Mouse (Mus musculus) ES-CJ7 (cell line): ENCODE data around the gene Arhgap31.
"Not testable (repeated sequence)": the region's sequence is repeated elsewhere in the genome, so short reads cannot be mapped to it uniquely, and the experiment has no call there.

ENCODE experiments used
- DNase-seq: peaks from one replicate; pipeline ENCODE4 v3.0.0; 2011; ENCODE audit warnings: low read depth, low spot score

Gene Arhgap31

GRCm38 (mm10) chr16:38728576-38729132 is 15.6 kb upstream of the Arhgap31 start:
- no peak for DNase-seq

- no peak for DNase-seq
Observed at GRCm38 (mm10) chr16:38724974-38725373, 11.9 kb upstream of the Arhgap31 start.

DNA sequence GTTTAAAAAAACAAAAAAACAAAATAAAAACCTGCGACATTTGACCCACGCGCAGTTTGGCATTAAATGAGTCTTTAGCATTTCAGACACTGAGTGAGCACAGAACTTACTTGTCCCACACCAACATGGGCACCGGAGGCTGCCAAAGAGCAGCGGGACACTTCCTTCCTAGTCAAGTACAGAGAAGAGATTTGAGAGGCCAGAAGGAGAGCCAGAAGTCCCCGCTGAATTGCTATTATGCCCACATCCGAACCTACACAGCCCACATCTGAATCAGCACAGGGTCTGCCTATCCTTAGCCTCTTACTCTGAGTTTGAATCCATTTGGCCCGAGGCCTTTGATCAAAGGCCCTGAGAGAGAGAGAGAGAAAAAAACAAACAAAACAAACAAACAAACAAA is 11.2 kb upstream of the Arhgap31 start:
- DNase-seq = no peak

DNA sequence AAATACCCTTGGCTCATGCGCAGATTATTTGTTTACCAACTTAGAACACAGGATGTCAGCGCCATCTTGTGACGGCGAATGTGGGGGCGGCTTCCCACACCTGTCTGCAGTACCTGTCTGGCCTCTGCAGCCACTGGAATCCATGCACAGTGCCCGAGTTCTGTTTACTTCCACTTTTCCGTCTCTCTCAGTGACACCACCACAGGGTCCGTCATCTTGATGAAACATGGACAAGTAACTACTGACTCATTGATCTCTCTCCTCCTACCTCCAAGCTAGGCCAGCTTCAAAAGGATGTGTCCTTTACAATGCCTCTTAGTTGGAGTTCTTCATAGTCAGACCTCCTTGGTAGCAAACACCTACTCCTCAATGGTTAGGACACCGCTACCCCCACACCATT is 8.3 kb upstream of the Arhgap31 start:
- no peak for DNase-seq

DNA sequence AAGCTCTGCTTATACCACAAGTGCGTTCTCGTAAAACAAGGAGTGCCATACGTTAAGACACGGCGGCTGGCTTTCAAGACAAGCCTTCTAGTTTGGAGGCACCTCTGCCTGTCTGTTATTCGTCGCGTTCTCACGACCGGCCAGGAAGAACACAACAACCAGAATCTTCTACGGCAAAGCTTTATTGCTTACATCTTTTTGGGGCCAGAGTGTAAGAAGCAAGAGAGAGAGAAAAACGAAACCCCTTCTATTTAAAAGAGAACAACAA is 1.1 kb upstream of the Arhgap31 start:
- not testable (repeated sequence) for DNase-seq

GRCm38 (mm10) chr16:38713404-38714258 is 557 bp upstream of the Arhgap31 start:
- DNase-seq = no peak

GRCm38 (mm10) chr16:38712105-38712504 is 969 bp downstream of the Arhgap31 start:
- no peak for DNase-seq

- DNase-seq = no peak
Observed at GRCm38 (mm10) chr16:38711245-38711644, 1.8 kb downstream of the Arhgap31 start.

- no peak for DNase-seq
Observed at GRCm38 (mm10) chr16:38708962-38709520, 4.0 kb downstream of the Arhgap31 start.

DNA sequence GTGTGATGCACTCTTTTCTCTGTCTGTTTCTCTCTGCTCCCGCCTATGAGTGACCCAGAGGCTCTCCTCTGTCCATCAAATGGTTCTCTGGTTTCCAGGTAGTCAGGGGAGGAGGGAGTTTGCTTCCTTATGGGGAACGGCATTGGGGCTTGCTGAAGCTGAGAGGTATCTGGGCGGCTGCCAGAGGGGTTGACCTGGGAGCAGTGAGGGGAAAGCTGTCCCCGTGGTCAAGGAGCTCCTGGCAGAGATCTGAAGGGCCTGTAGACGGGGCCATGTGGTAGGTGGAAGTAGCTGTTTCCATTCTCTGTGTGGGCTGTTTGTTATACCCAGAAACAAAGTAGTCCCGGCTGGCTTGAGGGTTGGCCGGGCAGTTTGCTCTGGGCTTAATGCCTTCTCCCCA is 6.3 kb downstream of the Arhgap31 start:
- no peak for DNase-seq

GRCm38 (mm10) chr16:38705531-38706281 is 7.4 kb downstream of the Arhgap31 start:
- no peak for DNase-seq

DNA sequence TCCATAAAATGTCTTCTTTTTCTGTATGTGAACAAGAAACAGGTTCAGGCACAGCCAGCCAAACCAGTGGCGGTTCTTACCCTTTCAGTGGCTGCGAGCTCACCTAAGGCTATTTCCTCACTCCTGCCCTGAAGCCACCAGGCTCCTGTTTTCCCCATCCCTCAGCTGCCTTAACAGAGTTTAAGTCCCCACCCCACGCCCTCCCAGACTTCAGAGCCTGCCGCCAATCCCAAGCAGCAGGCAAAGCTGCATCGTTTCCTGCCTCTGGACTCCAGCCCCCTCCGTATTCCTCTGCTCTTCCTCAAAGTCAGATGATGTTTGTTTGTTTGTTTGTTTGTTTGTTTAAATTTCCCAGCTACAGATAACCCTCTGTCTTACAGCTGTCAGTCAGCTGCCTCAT is 9.6 kb downstream of the Arhgap31 start:
- DNase-seq = no peak

DNA sequence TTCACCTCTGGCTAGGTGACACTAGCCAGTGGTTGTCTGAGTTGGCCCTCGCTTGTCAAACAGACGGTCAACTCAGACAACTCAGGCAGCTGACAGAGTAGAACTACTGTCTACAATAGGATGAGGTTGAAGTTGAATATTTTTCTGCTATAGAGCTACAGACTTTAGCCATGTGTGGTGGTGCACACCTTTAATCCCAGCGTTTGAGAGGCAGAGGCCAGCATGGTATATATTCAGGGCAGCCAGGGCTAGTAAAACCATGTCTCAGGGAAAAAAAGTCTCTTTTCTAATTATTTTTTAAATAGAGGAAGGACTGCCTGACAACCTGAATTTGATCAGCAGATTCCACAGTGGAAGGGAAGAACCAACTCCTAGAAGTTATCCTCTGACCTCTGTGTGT is 10.8 kb downstream of the Arhgap31 start:
- DNase-seq = no peak

DNA sequence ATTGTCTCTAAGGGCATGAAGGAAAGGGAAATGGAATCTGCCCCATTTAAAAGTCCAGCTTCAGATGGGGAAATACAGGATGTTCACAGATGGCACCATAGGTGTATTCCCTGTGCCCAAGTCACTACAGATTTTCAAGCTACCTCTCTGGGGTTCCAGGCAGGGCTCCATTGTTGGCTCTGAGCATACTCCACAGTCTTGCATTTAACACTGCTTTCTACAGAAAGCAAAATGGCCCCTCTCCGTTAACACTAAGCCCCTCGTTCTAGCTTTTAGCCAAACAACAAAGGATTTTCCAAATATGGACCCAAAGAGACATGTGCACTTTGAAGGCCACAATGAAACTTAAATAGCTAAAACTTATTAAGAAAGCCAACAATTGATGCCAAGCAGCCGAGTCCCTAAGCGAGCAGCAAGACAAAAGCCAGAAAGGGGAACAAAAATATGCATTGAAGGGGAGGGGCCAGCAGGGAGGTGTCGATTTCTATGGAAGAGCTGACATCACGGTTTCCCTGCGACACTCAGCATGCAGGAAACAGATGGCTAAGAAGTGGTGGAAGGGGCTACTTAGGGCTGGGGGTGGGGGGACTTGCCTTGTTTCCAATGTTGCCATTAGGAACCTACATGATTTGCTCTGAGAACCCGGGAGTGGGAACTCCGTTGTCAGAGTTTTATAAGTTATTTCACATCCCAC is 11.4 kb downstream of the Arhgap31 start:
- DNase-seq = no peak

DNA sequence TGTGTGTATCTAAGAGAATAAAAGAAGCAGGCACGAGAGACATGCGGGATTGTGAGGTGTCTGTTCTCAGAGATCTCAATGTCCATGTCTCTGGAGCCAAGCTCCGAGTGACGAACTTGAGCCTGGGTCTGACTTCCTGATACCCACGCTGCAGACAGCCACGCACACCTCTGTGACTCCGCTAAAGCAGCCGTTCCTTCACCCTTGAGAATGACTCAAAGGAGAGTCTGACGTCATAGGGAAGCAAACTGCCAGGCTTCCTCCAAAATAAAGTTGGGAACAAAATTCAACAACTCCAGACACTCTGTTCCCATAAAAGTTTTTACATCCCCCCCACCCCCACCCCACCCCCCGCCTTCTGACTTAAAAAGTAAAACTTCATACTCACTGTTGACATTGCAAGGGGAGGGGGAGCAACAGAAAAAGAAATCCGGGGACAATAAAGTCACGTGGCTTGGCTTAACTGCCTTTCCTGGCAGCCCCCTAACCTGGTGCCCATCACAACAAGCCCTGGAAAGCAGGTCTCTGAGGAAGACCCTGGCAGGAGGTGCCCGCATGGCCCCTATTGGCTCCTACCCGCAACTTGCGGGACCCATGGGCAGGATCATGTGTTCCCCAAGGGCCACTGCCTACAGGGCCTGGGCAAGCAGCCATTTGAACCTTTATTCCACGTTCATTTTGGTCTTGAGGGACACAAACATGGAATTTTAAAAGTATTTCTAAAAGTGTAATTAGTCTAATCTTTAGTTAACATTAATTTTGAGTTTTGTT is 12.5 kb downstream of the Arhgap31 start:
- no peak for DNase-seq

DNA sequence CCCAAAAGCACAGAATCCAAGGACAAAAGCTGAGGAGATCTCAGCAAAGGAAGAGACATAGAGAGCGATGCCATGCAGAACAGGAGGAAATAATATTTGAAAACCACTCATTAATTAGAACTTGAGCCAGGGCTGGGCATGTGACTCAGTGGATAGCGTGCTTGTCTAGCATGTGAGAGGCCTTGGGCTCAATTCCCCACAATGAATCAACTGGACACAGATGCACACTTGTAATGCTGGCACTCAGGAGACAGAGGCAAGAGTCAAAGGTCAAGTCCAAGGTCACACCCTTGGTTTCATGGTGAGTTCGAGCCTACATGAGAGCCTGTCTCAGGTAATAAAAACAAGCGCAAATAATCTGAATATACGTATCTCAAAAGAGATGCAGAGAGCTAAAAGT is 15.5 kb downstream of the Arhgap31 start:
- no peak for DNase-seq

GRCm38 (mm10) chr16:38695557-38695956 is 17.5 kb downstream of the Arhgap31 start:
- DNase-seq = no peak

DNA sequence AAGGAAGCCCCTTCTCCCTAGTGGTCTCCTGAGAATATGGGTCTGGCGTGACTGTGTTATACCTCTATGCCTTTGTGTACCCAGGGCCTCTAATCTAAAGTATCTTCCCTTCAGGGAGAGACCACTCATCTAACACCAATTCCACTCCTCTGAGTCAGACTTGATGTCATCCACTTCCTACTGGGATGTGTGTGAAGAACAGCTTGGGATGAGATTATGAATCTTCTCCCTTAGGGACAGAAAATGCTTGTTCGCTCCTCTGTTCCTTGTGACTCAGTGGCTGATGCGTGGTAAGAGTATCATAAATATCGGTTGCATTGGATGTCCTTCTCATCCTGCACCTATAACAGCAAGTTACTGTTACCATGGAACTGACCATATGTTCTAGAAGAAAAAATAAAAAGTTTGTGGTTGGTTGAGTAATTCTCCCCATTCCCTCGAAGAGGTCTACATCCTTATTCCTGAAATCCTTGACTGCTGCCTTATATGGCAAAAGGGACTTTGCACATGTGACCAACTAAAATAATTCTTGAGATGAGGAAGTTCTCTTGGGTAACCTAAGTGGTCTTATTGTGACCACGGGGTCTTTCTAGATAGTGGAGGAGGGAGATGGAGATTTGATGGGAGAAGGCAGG is 18.1 kb downstream of the Arhgap31 start:
- DNase-seq = no peak

DNA sequence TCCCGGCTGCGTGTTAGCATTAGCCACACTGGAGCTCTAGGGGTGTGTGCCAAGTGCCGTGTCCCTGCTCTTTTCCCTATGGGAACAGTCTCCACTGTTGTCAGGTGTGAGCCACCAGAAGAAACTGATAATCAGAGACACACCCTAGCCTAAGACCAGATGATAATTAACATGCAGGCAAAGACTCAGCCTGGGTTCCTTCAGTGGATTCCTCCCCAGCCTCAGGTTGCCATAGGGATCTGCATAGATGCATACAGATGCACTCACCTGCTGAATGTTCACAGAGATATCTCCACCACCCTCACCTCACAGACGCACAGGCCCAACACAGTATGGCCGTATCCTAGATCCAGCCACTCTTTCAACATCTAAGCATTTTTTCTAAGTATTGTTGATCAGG is 22.6 kb downstream of the Arhgap31 start:
- no peak for DNase-seq

DNA sequence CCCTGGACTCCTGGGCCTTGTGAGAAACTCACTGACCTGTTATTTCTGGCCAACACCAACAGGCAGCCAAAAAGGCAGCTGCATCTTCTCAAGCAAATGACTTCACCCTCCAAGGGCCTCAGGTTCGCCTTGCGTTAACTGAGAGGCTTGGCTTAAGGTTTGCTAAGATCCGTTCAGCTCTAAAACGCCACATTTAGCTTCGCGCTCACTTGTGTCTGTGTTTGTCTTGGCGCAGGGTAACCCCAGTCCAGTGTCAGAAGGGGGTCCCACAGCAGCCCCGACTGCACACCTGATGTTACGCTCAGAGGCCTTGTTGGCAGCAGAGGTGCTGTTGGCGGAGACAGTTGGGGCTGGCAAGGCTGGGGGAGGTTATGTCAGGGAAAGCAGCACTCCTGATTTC is 23.3 kb downstream of the Arhgap31 start:
- no peak for DNase-seq
